Mouse (Mus musculus): ENCODE measurements around the gene Rabepk. TPM values are rescaled to one million over a fixed set of nuclear protein-coding genes. Genes with fewer than 3 reads are reported as not detected.
"Not testable (repeated sequence)": the region's sequence is repeated elsewhere in the genome, so short reads cannot be mapped to it uniquely, and the experiment has no call there.

The Rabepk gene
- polyA plus RNA-seq, 1 experiment from 2014 or later: 24.6 TPM

- WGBS: 35% methylated on average over 20 of the region's 21 CpGs
- Histone ChIP-seq H3K4me3 (peak overlapping the region; percentile 96), H3K27ac (replicated peaks) (peak overlapping the region; percentile 84), H3K4me1 (peaks cover 23% of the 10 kb centered on the region), H3K4me2 (replicated peaks) (peak overlapping the region; percentile 84), H3K27me3 (peaks cover 10% of the 10 kb centered on the region), H3K36me3 (peaks cover 8% of the 10 kb centered on the region; the same call in 1 of the 2 replicates), H3K9me3 (no peaks in the 10 kb centered on the region), H3K9ac (replicated peaks) (peak overlapping the region; percentile 92)
- 0 out of 2 replicates have a peak, but pooled peaks have one; percentile 16 for ATAC-seq (ENCODE audit: low FRiP score, low read depth)
Observed at GRCm38 (mm10) chr2:34826460-34827231, 26.9 kb upstream of the Rabepk start.

GRCm38 (mm10) chr2:34825827-34826459 is 26.2 kb upstream of the Rabepk start, which contains the start of gene Fbxw2:
Gene Fbxw2 (minus strand): TSS chr2:34826311.
- Histone ChIP-seq H3K4me1 (peaks cover 23% of the 10 kb centered on the region), H3K4me2 (replicated peaks) (peak within 1 kb of the TSS; percentile 84), H3K36me3 (peaks cover 8% of the 10 kb centered on the region; the same call in 1 of the 2 replicates), H3K4me3 (peak within 1 kb of the TSS; percentile 96), H3K9me3 (no peaks in the 10 kb centered on the region), H3K27ac (replicated peaks) (peak within 1 kb of the TSS; percentile 84), H3K9ac (replicated peaks) (peak within 1 kb of the TSS; percentile 92), H3K27me3 (peaks cover 10% of the 10 kb centered on the region)
- WGBS: under 1% methylated on average over 52 of the region's 57 CpGs
- ATAC-seq (ENCODE audit: low FRiP score, low read depth): peak; percentile 97

- Histone ChIP-seq H3K9ac (replicated peaks) (no peak overlapping the region), H3K4me2 (replicated peaks) (no peak overlapping the region), H3K4me3 (no peak overlapping the region), H3K4me1 (no peaks in the 10 kb centered on the region), H3K36me3 (peaks cover 51% of the 10 kb centered on the region), H3K27me3 (no peaks in the 10 kb centered on the region), H3K9me3 (no peaks in the 10 kb centered on the region), H3K27ac (replicated peaks) (no peak overlapping the region)
- no peak for ATAC-seq (ENCODE audit: low FRiP score, low read depth)
- WGBS: 87% methylated on average over 2 of the region's 2 CpGs
Observed at GRCm38 (mm10) chr2:34818492-34818891, 18.8 kb upstream of the Rabepk start.

- H3K4me2 ChIP-seq (replicated peaks); H3K9ac ChIP-seq (replicated peaks); H3K27ac ChIP-seq (replicated peaks); H3K27me3 ChIP-seq; H3K4me3 ChIP-seq; H3K4me1 ChIP-seq; H3K9me3 ChIP-seq; ATAC-seq (ENCODE audit: low FRiP score, low read depth): not testable (repeated sequence)
- WGBS: 97% methylated on average over 2 of the region's 2 CpGs
- H3K36me3 ChIP-seq: peaks cover 62% of the 10 kb centered on the region
Observed at GRCm38 (mm10) chr2:34815893-34816292, 16.2 kb upstream of the Rabepk start.

GRCm38 (mm10) chr2:34812706-34813105 is 13.0 kb upstream of the Rabepk start:
- no peaks in the 10 kb centered on the region for H3K4me1 ChIP-seq
- H3K9me3 ChIP-seq: no peaks in the 10 kb centered on the region
- H3K27ac ChIP-seq (replicated peaks): no peak overlapping the region
- H3K4me2 ChIP-seq (replicated peaks): no peak overlapping the region
- H3K4me3 ChIP-seq: no peak overlapping the region
- H3K36me3 ChIP-seq: peaks cover 69% of the 10 kb centered on the region
- WGBS: 93% methylated on average over 7 of the region's 7 CpGs
- no peak overlapping the region for H3K9ac ChIP-seq (replicated peaks)
- ATAC-seq (ENCODE audit: low FRiP score, low read depth): no peak
- no peaks in the 10 kb centered on the region for H3K27me3 ChIP-seq

- H3K36me3 ChIP-seq: peaks cover 73% of the 10 kb centered on the region
- WGBS: 96% methylated on average over 3 of the region's 3 CpGs
- H3K4me3 ChIP-seq: no peak overlapping the region
Observed at GRCm38 (mm10) chr2:34810775-34811174, 11.1 kb upstream of the Rabepk start.

GRCm38 (mm10) chr2:34809568-34809967 is 9.9 kb upstream of the Rabepk start:
- no peak overlapping the region for H3K9ac ChIP-seq (replicated peaks)
- no peak overlapping the region for H3K4me2 ChIP-seq (replicated peaks)
- H3K4me1 ChIP-seq: 0 out of 2 replicates have a peak, but pooled peaks cover 2% of the 10 kb centered on the region
- peaks cover 68% of the 10 kb centered on the region for H3K36me3 ChIP-seq
- ATAC-seq (ENCODE audit: low FRiP score, low read depth): no peak
- H3K27ac ChIP-seq (replicated peaks): no peak overlapping the region
- no peak overlapping the region for H3K4me3 ChIP-seq
- H3K9me3 ChIP-seq: no peaks in the 10 kb centered on the region
- WGBS: 90% methylated on average over 1 of the region's 1 CpGs
- H3K27me3 ChIP-seq: no peaks in the 10 kb centered on the region

More at GRCm38 (mm10) chr2:34810775-34811174, 11.1 kb upstream of the Rabepk start:
- Histone ChIP-seq H3K27me3 (no peaks in the 10 kb centered on the region), H3K4me1 (no peaks in the 10 kb centered on the region), H3K9me3 (no peaks in the 10 kb centered on the region), H3K27ac (replicated peaks) (no peak overlapping the region), H3K9ac (replicated peaks) (no peak overlapping the region), H3K4me2 (replicated peaks) (no peak overlapping the region)
- no peak for ATAC-seq (ENCODE audit: low FRiP score, low read depth)

- no peak for ATAC-seq (ENCODE audit: low FRiP score, low read depth)
- Histone ChIP-seq H3K36me3 (peaks cover 53% of the 10 kb centered on the region), H3K4me1 (peaks cover 12% of the 10 kb centered on the region), H3K27me3 (no peaks in the 10 kb centered on the region), H3K9ac (replicated peaks) (no peak overlapping the region), H3K27ac (replicated peaks) (no peak overlapping the region), H3K4me2 (replicated peaks) (no peak overlapping the region), H3K4me3 (no peak overlapping the region), H3K9me3 (no peaks in the 10 kb centered on the region)
- WGBS: 93% methylated on average over 2 of the region's 2 CpGs
Observed at GRCm38 (mm10) chr2:34808057-34808456, 8.3 kb upstream of the Rabepk start.

- Histone ChIP-seq H3K9me3 (no peaks in the 10 kb centered on the region), H3K4me1 (peaks cover 12% of the 10 kb centered on the region), H3K4me3 (no peak overlapping the region), H3K36me3 (peaks cover 36% of the 10 kb centered on the region), H3K27ac (replicated peaks) (no peak overlapping the region), H3K9ac (replicated peaks) (no peak overlapping the region), H3K4me2 (replicated peaks) (no peak overlapping the region), H3K27me3 (no peaks in the 10 kb centered on the region)
- 95% methylated on average over 10 of the region's 10 CpGs for WGBS
- no peak for ATAC-seq (ENCODE audit: low FRiP score, low read depth)
Observed at GRCm38 (mm10) chr2:34805364-34805950, 5.7 kb upstream of the Rabepk start.

- no peaks in the 10 kb centered on the region for H3K27me3 ChIP-seq
- H3K4me2 ChIP-seq (replicated peaks): no peak overlapping the region
- H3K9me3 ChIP-seq: no peaks in the 10 kb centered on the region
- 100% methylated on average over 1 of the region's 1 CpGs for WGBS
- peaks cover 15% of the 10 kb centered on the region for H3K4me1 ChIP-seq
- H3K27ac ChIP-seq (replicated peaks): no peak overlapping the region
- no peak overlapping the region for H3K4me3 ChIP-seq
- no peak for ATAC-seq (ENCODE audit: low FRiP score, low read depth)
- H3K9ac ChIP-seq (replicated peaks): no peak overlapping the region
- H3K36me3 ChIP-seq: peaks cover 32% of the 10 kb centered on the region
Observed at GRCm38 (mm10) chr2:34804815-34805214, 5.1 kb upstream of the Rabepk start.

- no peak overlapping the region for H3K27ac ChIP-seq (replicated peaks)
- no peak for ATAC-seq (ENCODE audit: low FRiP score, low read depth)
- WGBS: 88% methylated on average over 2 of the region's 2 CpGs
- H3K4me1 ChIP-seq: peaks cover 17% of the 10 kb centered on the region
- H3K36me3 ChIP-seq: peaks cover 30% of the 10 kb centered on the region
- H3K4me2 ChIP-seq (replicated peaks): peak overlapping the region; percentile 43; the same call in 1 of the 2 replicates
- H3K4me3 ChIP-seq: no peak overlapping the region
- no peak overlapping the region for H3K9ac ChIP-seq (replicated peaks)
- no peaks in the 10 kb centered on the region for H3K9me3 ChIP-seq
- no peaks in the 10 kb centered on the region for H3K27me3 ChIP-seq
Observed at GRCm38 (mm10) chr2:34804172-34804571, 4.5 kb upstream of the Rabepk start.

- ATAC-seq (ENCODE audit: low FRiP score, low read depth): no peak
- H3K4me3 ChIP-seq: no peak overlapping the region
Observed at GRCm38 (mm10) chr2:34803746-34804145, 4.0 kb upstream of the Rabepk start.

More at GRCm38 (mm10) chr2:34803746-34804145, 4.0 kb upstream of the Rabepk start:
- Histone ChIP-seq H3K27me3 (no peaks in the 10 kb centered on the region), H3K27ac (replicated peaks) (no peak overlapping the region), H3K36me3 (peaks cover 26% of the 10 kb centered on the region), H3K9ac (replicated peaks) (0 out of 2 replicates have a peak overlapping the region, but pooled peaks have one; percentile 28), H3K4me2 (replicated peaks) (peak overlapping the region; percentile 43), H3K4me1 (peaks cover 21% of the 10 kb centered on the region), H3K9me3 (no peaks in the 10 kb centered on the region)
- whole genome bisulfite sequencing: 75% methylated on average over 3 of the region's 3 CpGs

All from midbrain, embryonic 12.5 days (tissue).